In the genomic region with DNA sequence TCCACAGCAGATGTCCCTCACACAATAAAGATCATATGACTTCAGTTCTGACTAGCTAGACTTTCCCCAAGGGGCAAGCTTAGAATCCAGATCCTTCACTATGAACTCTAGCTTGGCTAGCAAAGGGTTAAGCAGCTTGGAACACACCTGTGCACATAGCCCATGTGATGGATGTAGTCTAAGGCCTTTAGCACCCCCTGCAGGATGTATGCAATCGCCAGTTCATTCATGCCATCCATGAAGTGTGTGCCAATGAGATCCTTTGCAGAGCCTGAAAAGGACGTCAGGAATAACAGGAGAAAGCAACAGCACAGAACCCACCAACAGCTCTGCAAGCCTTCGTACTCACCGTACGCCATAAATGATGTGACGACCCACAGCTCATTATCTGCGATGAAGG, we compare ENCODE assay signal across 12 mouse cellular contexts. TPM values are rescaled to one million over a fixed set of nuclear protein-coding genes. Genes with fewer than 3 reads are reported as not detected.
DNase-seq lines count a peak whose midpoint lies in the region; ATAC-seq and TF ChIP-seq lines count a peak whose summit lies in the region.
"Had no signal": no experiment of that assay in that cellular context is flagged by ENCODE, and none has a peak within 500 bp of the region (broad histone marks: within the 10 kb centered on the region; RNA-seq: fewer than 3 reads in every experiment).

No protein-coding gene starts in this region.

- no peak overlapping the region for H3K4me3 ChIP-seq in embryonic facial prominence, embryonic 11.5 days (ENCODE audit: low read depth, low read length)
- H3K4me3 ChIP-seq in embryonic facial prominence, embryonic 10.5 days: no peak overlapping the region
- no peak overlapping the region for H3K4me3 ChIP-seq in bone marrow, adult 2 months (replicated peaks; ENCODE audit: control insufficient read depth, low read depth, low read length)

- WGBS in embryonic facial prominence, embryonic 11.5 days: 78% methylated on average over 7 of the region's 7 CpGs
- WGBS in embryonic facial prominence, embryonic 10.5 days: 79% methylated on average over 7 of the region's 7 CpGs
- 84% methylated on average over 7 of the region's 7 CpGs for WGBS in bone marrow, adult 2 months

- H3K36me3 ChIP-seq in embryonic facial prominence, embryonic 11.5 days (replicated peaks; ENCODE audit: control insufficient read depth, insufficient read depth, low read depth, low read length): no peaks in the 10 kb centered on the region
- H3K36me3 ChIP-seq in embryonic facial prominence, embryonic 10.5 days (replicated peaks): peaks cover 73% of the 10 kb centered on the region

- H3K27me3 ChIP-seq in embryonic facial prominence, embryonic 11.5 days (ENCODE audit: control insufficient read depth, insufficient read depth, low read length): no peaks in the 10 kb centered on the region
- no peaks in the 10 kb centered on the region for H3K27me3 ChIP-seq in embryonic facial prominence, embryonic 10.5 days (replicated peaks; ENCODE audit: low read depth, poor library complexity, severe bottlenecking)

- no peak overlapping the region for H3K27ac ChIP-seq in embryonic facial prominence, embryonic 11.5 days (replicated peaks; ENCODE audit: low read depth, low read length)
- no peak overlapping the region for H3K27ac ChIP-seq in embryonic facial prominence, embryonic 10.5 days (replicated peaks)
- H3K27ac ChIP-seq in bone marrow, adult 2 months (ENCODE audit: control insufficient read depth, insufficient read depth, low read depth, low read length, poor library complexity): no peak overlapping the region

- TF ChIP-seq CTCF in bone marrow, adult 2 months (IDR thresholded peaks at IDR 0.05; ENCODE audit: control insufficient read depth, insufficient read depth, low read length): peak; percentile 63

- H3K9me3 ChIP-seq in embryonic facial prominence, embryonic 11.5 days (replicated peaks; ENCODE audit: control insufficient read depth, low read length): no peaks in the 10 kb centered on the region
- H3K9me3 ChIP-seq in embryonic facial prominence, embryonic 10.5 days: no peaks in the 10 kb centered on the region
- H3K9me3 ChIP-seq: G1E had no signal

- no peak for TF ChIP-seq POLR2A in bone marrow, adult 2 months (IDR thresholded peaks at IDR 0.05; ENCODE audit: borderline replicate concordance, control insufficient read depth, low read depth, low read length)

- H3K4me1 ChIP-seq in embryonic facial prominence, embryonic 11.5 days (ENCODE audit: control insufficient read depth, insufficient read depth, low read length): no peaks in the 10 kb centered on the region
- H3K4me1 ChIP-seq in embryonic facial prominence, embryonic 10.5 days: 0 out of 2 replicates have a peak, but pooled peaks cover 3% of the 10 kb centered on the region
- peaks cover 9% of the 10 kb centered on the region for H3K4me1 ChIP-seq in bone marrow, adult 2 months (ENCODE audit: control insufficient read depth, insufficient read depth, low read length)

- peak; percentile 54 for DNase-seq in embryonic facial prominence, embryonic 11.5 days (ENCODE audit: low spot score)
- DNase-seq in embryonic facial prominence, embryonic 10.5 days (ENCODE audit: low spot score): no peak
- peak; percentile 31 for DNase-seq in 3T3-L1 (ENCODE audit: low read depth, low spot score)
- no peak for DNase-seq in adrenal gland, postnatal 4 days (ENCODE audit: low spot score in 2 of 2)
- DNase-seq in right cerebral cortex, postnatal 14 days: no peak
- DNase-seq: cerebellum, adult 9-10 months had no signal

- H3K9ac ChIP-seq in embryonic facial prominence, embryonic 11.5 days (replicated peaks; ENCODE audit: low read length): no peak overlapping the region

- H3K4me2 ChIP-seq in embryonic facial prominence, embryonic 11.5 days (ENCODE audit: low read depth, low read length): no peak overlapping the region

- no peak for ATAC-seq in embryonic facial prominence, embryonic 11.5 days (replicated peaks; ENCODE audit: insufficient number of reproducible peaks, low FRiP score, low TSS enrichment, low read depth)
- ATAC-seq in megakaryocyte, adult 5-6 weeks (ENCODE audit: poor library complexity, severe bottlenecking): peak; percentile 28; the same call in 1 of the 2 replicates
- no peak for ATAC-seq in erythroid progenitor cell, adult 5-6 weeks (replicated peaks; ENCODE audit: low FRiP score, poor library complexity, severe bottlenecking)

RNA-seq across cellular contexts. Expression of gene Limd2, which starts 10.1 kb away (rescaled TPM):
- polyA plus RNA-seq in embryonic facial prominence, embryonic 11.5 days (2014; fragmentation: Nextera tagmentation; extraction: Ambion mirVana): 431 and 442 TPM in 2 replicates
- 445 and 476 TPM in 2 replicates for polyA plus RNA-seq in embryonic facial prominence, embryonic 10.5 days (2016; fragmentation: Nextera tagmentation; extraction: Ambion mirVana)
- polyA plus RNA-seq in bone marrow, adult 2 months (2011; ENCODE audit: insufficient read depth, insufficient read length, low replicate concordance, missing spikeins): 45.8 and 98.2 TPM in 2 replicates
- total RNA-seq in megakaryocyte, adult 5-6 weeks (2015): 242 and 247 TPM in 2 replicates
- total RNA-seq in megakaryocyte, adult 5-6 weeks (2017): 56.3 and 61.8 TPM in 2 replicates
- total RNA-seq in erythroid progenitor cell, adult 5-6 weeks (2015; ENCODE audit: low replicate concordance): 35.7 and 49.0 TPM in 2 replicates
- 4.8 and 8.7 TPM in 2 replicates for total RNA-seq in erythroid progenitor cell, adult 5-6 weeks (2017; ENCODE audit: low replicate concordance)
- 10 to 100 TPM; 39.8 to 48.2 TPM for total RNA-seq in adrenal gland, postnatal 4 days (2021)

RNA-seq across cellular contexts. Expression of gene Gm10840, which starts 10.2 kb away (rescaled TPM):
- polyA plus RNA-seq in embryonic facial prominence, embryonic 11.5 days (2014; fragmentation: Nextera tagmentation; extraction: Ambion mirVana): 0.92 TPM in 1 of 2 replicates, not detected in the other
- 1.5 TPM in 1 of 2 replicates, not detected in the other for polyA plus RNA-seq in embryonic facial prominence, embryonic 10.5 days (2016; fragmentation: Nextera tagmentation; extraction: Ambion mirVana)
- not detected in 2 replicates for polyA plus RNA-seq in bone marrow, adult 2 months (2011; ENCODE audit: insufficient read depth, insufficient read length, low replicate concordance, missing spikeins)
- total RNA-seq in megakaryocyte, adult 5-6 weeks (2015): 1.4 TPM in 1 of 2 replicates, not detected in the other
- not detected in 2 replicates for total RNA-seq in megakaryocyte, adult 5-6 weeks (2017)
- not detected in 2 replicates for total RNA-seq in erythroid progenitor cell, adult 5-6 weeks (2015; ENCODE audit: low replicate concordance)
- not detected in 2 replicates for total RNA-seq in erythroid progenitor cell, adult 5-6 weeks (2017; ENCODE audit: low replicate concordance)
- total RNA-seq in adrenal gland, postnatal 4 days (2021): not detected
- total RNA-seq: G1E; granulocyte monocyte progenitor cell, adult 5-6 weeks; layer of hippocampus, postnatal 10 days had no signal
- polyA plus RNA-seq: G1E had no signal

RNA-seq across cellular contexts. Expression of gene Strada, which starts 31.2 kb away (rescaled TPM):
- 33.4 and 35.8 TPM in 2 replicates for polyA plus RNA-seq in embryonic facial prominence, embryonic 11.5 days (2014; fragmentation: Nextera tagmentation; extraction: Ambion mirVana)
- polyA plus RNA-seq in embryonic facial prominence, embryonic 10.5 days (2016; fragmentation: Nextera tagmentation; extraction: Ambion mirVana): 40.0 and 40.4 TPM in 2 replicates
- polyA plus RNA-seq in bone marrow, adult 2 months (2011; ENCODE audit: insufficient read depth, insufficient read length, low replicate concordance, missing spikeins): 9.2 and 21.7 TPM in 2 replicates
- 27.2 and 28.3 TPM in 2 replicates for total RNA-seq in megakaryocyte, adult 5-6 weeks (2015)
- total RNA-seq in megakaryocyte, adult 5-6 weeks (2017): 20.3 and 26.1 TPM in 2 replicates
- total RNA-seq in erythroid progenitor cell, adult 5-6 weeks (2015; ENCODE audit: low replicate concordance): 14.1 and 16.3 TPM in 2 replicates
- 6.4 and 12.3 TPM in 2 replicates for total RNA-seq in erythroid progenitor cell, adult 5-6 weeks (2017; ENCODE audit: low replicate concordance)
- total RNA-seq in adrenal gland, postnatal 4 days (2021): 10 to 100 TPM; 19.3 to 20.1 TPM

RNA-seq across cellular contexts. Expression of gene Ccdc47, which starts 45.3 kb away (rescaled TPM):
- polyA plus RNA-seq in embryonic facial prominence, embryonic 11.5 days (2014; fragmentation: Nextera tagmentation; extraction: Ambion mirVana): 65.3 and 70.5 TPM in 2 replicates
- polyA plus RNA-seq in embryonic facial prominence, embryonic 10.5 days (2016; fragmentation: Nextera tagmentation; extraction: Ambion mirVana): 71.2 and 72.9 TPM in 2 replicates
- polyA plus RNA-seq in bone marrow, adult 2 months (2011; ENCODE audit: insufficient read depth, insufficient read length, low replicate concordance, missing spikeins): 24.4 and 27.9 TPM in 2 replicates
- total RNA-seq in megakaryocyte, adult 5-6 weeks (2015): 25.8 and 36.0 TPM in 2 replicates
- total RNA-seq in megakaryocyte, adult 5-6 weeks (2017): 110 and 156 TPM in 2 replicates
- total RNA-seq in erythroid progenitor cell, adult 5-6 weeks (2015; ENCODE audit: low replicate concordance): 24.1 and 54.9 TPM in 2 replicates
- 122 and 130 TPM in 2 replicates for total RNA-seq in erythroid progenitor cell, adult 5-6 weeks (2017; ENCODE audit: low replicate concordance)
- 10 to 100 TPM; 86.3 to 89.6 TPM for total RNA-seq in adrenal gland, postnatal 4 days (2021)

RNA-seq across cellular contexts. Expression of gene Ddx42, which starts 45.9 kb away (rescaled TPM):
- polyA plus RNA-seq in embryonic facial prominence, embryonic 11.5 days (2014; fragmentation: Nextera tagmentation; extraction: Ambion mirVana): 95.4 and 102 TPM in 2 replicates
- 107 and 108 TPM in 2 replicates for polyA plus RNA-seq in embryonic facial prominence, embryonic 10.5 days (2016; fragmentation: Nextera tagmentation; extraction: Ambion mirVana)
- 20.2 and 33.5 TPM in 2 replicates for polyA plus RNA-seq in bone marrow, adult 2 months (2011; ENCODE audit: insufficient read depth, insufficient read length, low replicate concordance, missing spikeins)
- 28.6 and 30.3 TPM in 2 replicates for total RNA-seq in megakaryocyte, adult 5-6 weeks (2015)
- 51.7 and 62.6 TPM in 2 replicates for total RNA-seq in megakaryocyte, adult 5-6 weeks (2017)
- total RNA-seq in erythroid progenitor cell, adult 5-6 weeks (2015; ENCODE audit: low replicate concordance): 28.9 and 47.6 TPM in 2 replicates
- total RNA-seq in erythroid progenitor cell, adult 5-6 weeks (2017; ENCODE audit: low replicate concordance): 60.4 and 91.1 TPM in 2 replicates
- total RNA-seq in adrenal gland, postnatal 4 days (2021): 10 to 100 TPM; 74.4 to 76.2 TPM

Comparison
In these comparisons a context has a peak if more than half of its experiments do, and no peak if none do; other contexts are left out.
1. DNase-seq: peak in embryonic facial prominence, embryonic 11.5 days (single experiment) and 3T3-L1 (single experiment); none in embryonic facial prominence, embryonic 10.5 days (single experiment), adrenal gland, postnatal 4 days (0 of 2) and right cerebral cortex, postnatal 14 days (single experiment).